Mouse (Mus musculus): ENCODE measurements around the gene Rpf1. TPM values are rescaled to one million over a fixed set of nuclear protein-coding genes. Genes with fewer than 3 reads are reported as not detected.

Rpf1 gene
- polyA plus RNA-seq, 1 experiment from 2014 or later: 59.5 TPM

GRCm38 (mm10) chr3:146499431-146500002 is 21.7 kb downstream of the Rpf1 start, which contains the start of the genes Spata1 and Gng5:
Gene Spata1 (minus strand): TSS chr3:146499753.
Gene Gng5 (plus strand): TSS chr3:146499807.
- H3K27ac ChIP-seq: peak within 1 kb of the TSS; percentile 96
- peak within 1 kb of the TSS; percentile 78 for H3K4me2 ChIP-seq
- H3K27me3 ChIP-seq: no peaks in the 10 kb centered on the region
- H3K4me1 ChIP-seq: peaks cover 28% of the 10 kb centered on the region
- peak within 1 kb of the TSS; percentile 94 for H3K9ac ChIP-seq
- H3K36me3 ChIP-seq: peaks cover 12% of the 10 kb centered on the region
- peak; percentile 88 for ATAC-seq (ENCODE audit: insufficient number of reproducible peaks, insufficient read depth, low FRiP score, low TSS enrichment, low read depth)
- H3K4me3 ChIP-seq: peak within 1 kb of the TSS; percentile 76
- no peaks in the 10 kb centered on the region for H3K9me3 ChIP-seq
- WGBS: under 1% methylated on average over 65 of the region's 88 CpGs

- peak overlapping the region; percentile 94 for H3K9ac ChIP-seq
- ATAC-seq (ENCODE audit: insufficient number of reproducible peaks, insufficient read depth, low FRiP score, low TSS enrichment, low read depth): no peak
- H3K27me3 ChIP-seq: no peaks in the 10 kb centered on the region
- H3K9me3 ChIP-seq: no peaks in the 10 kb centered on the region
- peaks cover 28% of the 10 kb centered on the region for H3K4me1 ChIP-seq
- peak overlapping the region; percentile 96 for H3K27ac ChIP-seq
- WGBS: 2% methylated on average over 13 of the region's 13 CpGs
- H3K4me2 ChIP-seq: peak overlapping the region; percentile 78
- H3K4me3 ChIP-seq: peak overlapping the region; percentile 76
- H3K36me3 ChIP-seq: peaks cover 9% of the 10 kb centered on the region
These were observed 22.2 kb downstream of the Rpf1 start for GRCm38 (mm10) chr3:146498989-146499388.

- Histone ChIP-seq H3K4me1 (peaks cover 4% of the 10 kb centered on the region), H3K36me3 (no peaks in the 10 kb centered on the region), H3K27ac (no peak overlapping the region), H3K27me3 (no peaks in the 10 kb centered on the region), H3K9ac (no peak overlapping the region), H3K4me2 (no peak overlapping the region), H3K4me3 (no peak overlapping the region), H3K9me3 (no peaks in the 10 kb centered on the region)
- 84% methylated on average over 8 of the region's 8 CpGs for WGBS
- ATAC-seq (ENCODE audit: insufficient number of reproducible peaks, insufficient read depth, low FRiP score, low TSS enrichment, low read depth): no peak
These were observed 26.3 kb downstream of the Rpf1 start for GRCm38 (mm10) chr3:146494941-146495340.

DNA sequence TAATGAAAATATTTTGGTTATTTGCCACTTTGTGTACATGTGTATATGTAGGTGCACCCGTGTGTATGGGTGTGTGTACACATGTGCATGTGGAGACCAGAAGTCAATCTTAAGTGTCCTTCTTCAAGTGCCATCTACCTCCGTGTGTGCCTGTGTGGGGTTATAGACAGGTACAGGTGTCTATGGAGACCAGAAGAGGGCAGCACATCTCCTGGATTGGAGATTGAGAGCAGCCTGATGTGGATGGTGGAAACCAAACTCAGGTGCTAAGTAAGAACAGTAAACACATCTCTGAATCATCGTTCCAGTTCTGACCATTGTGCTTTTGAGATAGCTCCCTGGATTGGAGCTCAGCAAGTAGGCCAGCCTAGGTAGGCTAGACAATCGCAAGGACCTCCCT is 34.8 kb downstream of the Rpf1 start:
- H3K36me3 ChIP-seq: no peaks in the 10 kb centered on the region
- H3K9ac ChIP-seq: no peak overlapping the region
- ATAC-seq (ENCODE audit: insufficient number of reproducible peaks, insufficient read depth, low FRiP score, low TSS enrichment, low read depth): no peak
- no peaks in the 10 kb centered on the region for H3K4me1 ChIP-seq
- no peaks in the 10 kb centered on the region for H3K27me3 ChIP-seq
- H3K27ac ChIP-seq: no peak overlapping the region
- H3K9me3 ChIP-seq: no peaks in the 10 kb centered on the region
- H3K4me2 ChIP-seq: no peak overlapping the region
- WGBS: 85% methylated on average over 4 of the region's 4 CpGs
- H3K4me3 ChIP-seq: no peak overlapping the region

GRCm38 (mm10) chr3:146482044-146482443 is 39.2 kb downstream of the Rpf1 start:
- H3K9ac ChIP-seq: no peak overlapping the region
- H3K36me3 ChIP-seq: no peaks in the 10 kb centered on the region
- H3K9me3 ChIP-seq: no peaks in the 10 kb centered on the region
- H3K4me1 ChIP-seq: no peaks in the 10 kb centered on the region
- H3K27me3 ChIP-seq: no peaks in the 10 kb centered on the region
- ATAC-seq (ENCODE audit: insufficient number of reproducible peaks, insufficient read depth, low FRiP score, low TSS enrichment, low read depth): no peak
- no peak overlapping the region for H3K27ac ChIP-seq
- no peak overlapping the region for H3K4me3 ChIP-seq
- WGBS: 66% methylated on average over 2 of the region's 2 CpGs
- H3K4me2 ChIP-seq: no peak overlapping the region

GRCm38 (mm10) chr3:146474428-146474827 is 46.8 kb downstream of the Rpf1 start:
- H3K4me3 ChIP-seq: no peak overlapping the region
- no peaks in the 10 kb centered on the region for H3K27me3 ChIP-seq
- H3K9ac ChIP-seq: no peak overlapping the region
- H3K4me2 ChIP-seq: no peak overlapping the region
- no peaks in the 10 kb centered on the region for H3K36me3 ChIP-seq
- no peak overlapping the region for H3K27ac ChIP-seq
- no peaks in the 10 kb centered on the region for H3K4me1 ChIP-seq
- 90% methylated on average over 3 of the region's 3 CpGs for WGBS
- H3K9me3 ChIP-seq: no peaks in the 10 kb centered on the region
- no peak for ATAC-seq (ENCODE audit: insufficient number of reproducible peaks, insufficient read depth, low FRiP score, low TSS enrichment, low read depth)

DNA sequence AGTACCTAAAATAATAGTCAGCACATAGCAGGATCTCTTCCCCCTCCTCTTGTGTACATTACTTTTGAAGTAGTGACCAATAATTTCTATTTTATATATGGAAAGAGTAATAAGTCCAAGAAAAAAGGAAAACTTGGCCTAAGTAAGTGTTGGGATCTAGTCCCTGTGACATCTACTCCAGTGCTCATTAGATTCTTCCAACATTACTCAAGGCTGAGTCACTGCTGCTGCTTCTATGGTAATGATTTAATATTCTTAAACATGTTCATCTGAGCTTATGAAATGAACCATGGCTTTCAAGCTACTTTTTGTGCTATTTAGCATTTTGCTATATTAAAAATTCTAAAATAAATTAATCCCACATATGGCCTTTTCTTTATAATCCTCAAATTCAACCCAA is 47.5 kb downstream of the Rpf1 start:
- no peak overlapping the region for H3K9ac ChIP-seq
- H3K9me3 ChIP-seq: no peaks in the 10 kb centered on the region
- no peaks in the 10 kb centered on the region for H3K4me1 ChIP-seq
- H3K4me3 ChIP-seq: no peak overlapping the region
- H3K27ac ChIP-seq: no peak overlapping the region
- H3K4me2 ChIP-seq: no peak overlapping the region
- H3K27me3 ChIP-seq: no peaks in the 10 kb centered on the region
- H3K36me3 ChIP-seq: no peaks in the 10 kb centered on the region
- no peak for ATAC-seq (ENCODE audit: insufficient number of reproducible peaks, insufficient read depth, low FRiP score, low TSS enrichment, low read depth)

GRCm38 (mm10) chr3:146472657-146473056 is 48.6 kb downstream of the Rpf1 start:
- Histone ChIP-seq H3K9me3 (no peaks in the 10 kb centered on the region), H3K27me3 (no peaks in the 10 kb centered on the region), H3K4me1 (no peaks in the 10 kb centered on the region), H3K4me2 (no peak overlapping the region), H3K27ac (no peak overlapping the region), H3K4me3 (no peak overlapping the region), H3K36me3 (no peaks in the 10 kb centered on the region), H3K9ac (no peak overlapping the region)
- ATAC-seq (ENCODE audit: insufficient number of reproducible peaks, insufficient read depth, low FRiP score, low TSS enrichment, low read depth): no peak
- WGBS: 68% methylated on average over 4 of the region's 4 CpGs

- Histone ChIP-seq H3K4me2 (no peak overlapping the region), H3K36me3 (no peaks in the 10 kb centered on the region), H3K9ac (no peak overlapping the region), H3K9me3 (no peaks in the 10 kb centered on the region), H3K27ac (no peak overlapping the region), H3K27me3 (no peaks in the 10 kb centered on the region), H3K4me3 (no peak overlapping the region), H3K4me1 (no peaks in the 10 kb centered on the region)
- 79% methylated on average over 2 of the region's 2 CpGs for WGBS
- ATAC-seq (ENCODE audit: insufficient number of reproducible peaks, insufficient read depth, low FRiP score, low TSS enrichment, low read depth): no peak
These were observed 52.0 kb downstream of the Rpf1 start for GRCm38 (mm10) chr3:146469226-146469625.

DNA sequence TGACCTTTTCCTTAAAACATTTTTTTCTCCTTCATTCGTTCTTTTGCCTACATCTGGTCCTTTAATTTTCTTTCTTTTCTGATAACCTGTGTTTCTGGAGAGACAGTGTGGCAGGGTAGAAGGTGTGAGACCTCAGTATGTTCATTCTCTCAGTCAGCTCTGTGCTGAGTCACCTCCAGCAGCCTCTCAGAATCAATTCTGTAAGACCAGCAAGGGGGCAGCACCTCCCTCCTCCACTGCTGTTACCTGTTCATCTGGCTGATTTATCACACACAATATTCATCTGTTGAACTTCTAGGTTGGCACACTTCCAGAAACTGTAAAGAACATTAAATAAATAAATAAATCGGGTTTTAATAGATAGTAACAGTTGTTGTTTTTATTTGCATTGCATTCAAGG is 58.3 kb downstream of the Rpf1 start:
- Histone ChIP-seq H3K4me2 (no peak overlapping the region), H3K27ac (no peak overlapping the region), H3K9me3 (no peaks in the 10 kb centered on the region), H3K27me3 (no peaks in the 10 kb centered on the region), H3K36me3 (peaks cover under 1% of the 10 kb centered on the region; the same call in 1 of the 2 replicates), H3K9ac (no peak overlapping the region), H3K4me3 (no peak overlapping the region), H3K4me1 (no peaks in the 10 kb centered on the region)
- WGBS: 60% methylated on average over 2 of the region's 2 CpGs
- ATAC-seq (ENCODE audit: insufficient number of reproducible peaks, insufficient read depth, low FRiP score, low TSS enrichment, low read depth): no peak

Measured in embryonic facial prominence, embryonic 13.5 days (tissue).